Comparison of ENCODE assay signal across 9 mouse cellular contexts in genomic region chr9:83807562-83807961, GRCm38 (mm10). TPM values are rescaled to one million over a fixed set of nuclear protein-coding genes. Genes with fewer than 3 reads are reported as not detected.
DNase-seq lines count a peak whose midpoint lies in the region; ATAC-seq lines count a peak whose summit lies in the region.
"Had no signal": no experiment of that assay in that cellular context is flagged by ENCODE, and none has a peak within 500 bp of the region (broad histone marks: within the 10 kb centered on the region; RNA-seq: fewer than 3 reads in every experiment).

No protein-coding gene starts in this region.

- peaks cover 49% of the 10 kb centered on the region for H3K27me3 ChIP-seq in liver, embryonic 12.5 days (replicated peaks)

- no peak for ATAC-seq in liver, embryonic 12.5 days

- H3K4me3 ChIP-seq in liver, embryonic 12.5 days: no peak overlapping the region
- H3K4me3 ChIP-seq: liver, embryonic 13.5 days had no signal

- H3K4me1 ChIP-seq in liver, embryonic 12.5 days: 0 out of 2 replicates have a peak, but pooled peaks cover 14% of the 10 kb centered on the region

- no peaks in the 10 kb centered on the region for H3K36me3 ChIP-seq in liver, embryonic 12.5 days
- H3K36me3 ChIP-seq: liver, embryonic 13.5 days had no signal

- no peak overlapping the region for H3K4me2 ChIP-seq in liver, embryonic 12.5 days
- H3K4me2 ChIP-seq: liver, embryonic 13.5 days had no signal

- no peak overlapping the region for H3K27ac ChIP-seq in liver, embryonic 12.5 days
- H3K27ac ChIP-seq: liver, embryonic 13.5 days had no signal

- 5% methylated on average over 2 of the region's 2 CpGs for WGBS in liver, embryonic 12.5 days (ENCODE audit: insufficient replicate concordance)

- peak; percentile 26 to 32 for DNase-seq in adrenal gland, adult 18-20 months (ENCODE audit: low spot score in 2 of 2)
- DNase-seq in adrenal gland, postnatal 4 days (ENCODE audit: low spot score in 2 of 2): no peak
- DNase-seq in liver (peak; percentile 35), R1 (ENCODE audit: low read depth, low spot score) (peak; percentile 62)
- peak; percentile 83 for DNase-seq in embryo, embryonic 11 days
- DNase-seq in layer of hippocampus, adult 9-11 months: peak; percentile 67
- DNase-seq in right cerebral cortex, adult 2 months (ENCODE audit: low spot score in 2 of 2): peak; percentile 76 to 77
- DNase-seq: liver, embryonic 13.5 days had no signal

- no peaks in the 10 kb centered on the region for H3K9me3 ChIP-seq in liver, embryonic 12.5 days (replicated peaks)
- H3K9me3 ChIP-seq: liver, embryonic 13.5 days had no signal

- no peak overlapping the region for H3K9ac ChIP-seq in liver, embryonic 12.5 days
- H3K9ac ChIP-seq: liver, embryonic 13.5 days had no signal

RNA-seq across cellular contexts. Expression of gene Elovl4, which starts 1.5 kb away (rescaled TPM):
- total RNA-seq in adrenal gland, adult 18-20 months (2021): 1 to 10 TPM; 1.4 to 1.7 TPM
- total RNA-seq in adrenal gland, postnatal 4 days (2021): 1 to 10 TPM; 4.4 to 4.8 TPM
- 0.60 and 0.83 TPM in 2 replicates for polyA plus RNA-seq in liver, embryonic 12.5 days (2016; fragmentation: Nextera tagmentation; extraction: Ambion mirVana)

RNA-seq across cellular contexts. Expression of gene Ttk, which starts 26.9 kb away (rescaled TPM):
- 1 to 10 TPM in 1 of 2 experiments, under 1 TPM in 1; 0.26 to 2.5 TPM for total RNA-seq in adrenal gland, adult 18-20 months (2021)
- 10 to 100 TPM; 13.3 to 13.5 TPM for total RNA-seq in adrenal gland, postnatal 4 days (2021)
- polyA plus RNA-seq in liver, embryonic 12.5 days (2016; fragmentation: Nextera tagmentation; extraction: Ambion mirVana): 25.0 and 26.4 TPM in 2 replicates

Comparison
In these comparisons a context has a peak if more than half of its experiments do, and no peak if none do; other contexts are left out.
1. DNase-seq: peak in adrenal gland, adult 18-20 months (2 of 2), liver (single experiment), R1 (single experiment), embryo, embryonic 11 days (single experiment), layer of hippocampus, adult 9-11 months (single experiment) and right cerebral cortex, adult 2 months (2 of 2); none in adrenal gland, postnatal 4 days (0 of 2).
2. RNA of gene Ttk, which starts 26.9 kb away (total RNA-seq): 13.3 to 13.5 TPM in adrenal gland, postnatal 4 days; 0.26 to 2.5 TPM in adrenal gland, adult 18-20 months; every median in the first group is over 4 times any median in the second.